Mouse (Mus musculus): ENCODE data around the gene Gan. TPM values are rescaled to one million over a fixed set of nuclear protein-coding genes. Genes with fewer than 3 reads are reported as not detected.

Gan gene
- polyA plus RNA-seq, 1 experiment from 2014 or later, result 1.2 TPM

GRCm38 (mm10) chr8:117156149-117156548 lies 1.8 kb upstream of the Gan start:
- no peaks in the 10 kb centered on the region for H3K9me3 ChIP-seq (replicated peaks; ENCODE audit: low read length)
- DNase-seq (ENCODE audit: low spot score), result no peak
- H3K4me2 ChIP-seq (ENCODE audit: low read length), result no peak overlapping the region
- 88% methylated on average over 4 of the region's 4 CpGs for whole genome bisulfite sequencing
- peaks cover 4% of the 10 kb centered on the region; the same call in 1 of the 2 replicates for H3K4me1 ChIP-seq (replicated peaks; ENCODE audit: insufficient read depth, low read length)
- H3K27ac ChIP-seq, result no peak overlapping the region
- H3K36me3 ChIP-seq (ENCODE audit: insufficient read depth, low read length), result no peaks in the 10 kb centered on the region
- no peak overlapping the region for H3K4me3 ChIP-seq (replicated peaks; ENCODE audit: low read depth, low read length)
- H3K27me3 ChIP-seq (ENCODE audit: insufficient read depth, low read length), result no peaks in the 10 kb centered on the region
- ATAC-seq (replicated peaks; ENCODE audit: low FRiP score, low read depth), result no peak
- no peak overlapping the region for H3K9ac ChIP-seq (ENCODE audit: low read depth, low read length)
- TF ChIP-seq CTCF (IDR thresholded peaks at IDR 0.05; ENCODE audit: low read depth), result no peak

- peaks cover 4% of the 10 kb centered on the region; the same call in 1 of the 2 replicates for H3K4me1 ChIP-seq (replicated peaks; ENCODE audit: insufficient read depth, low read length)
These were observed 818 bp upstream of the Gan start for GRCm38 (mm10) chr8:117156866-117157768.

GRCm38 (mm10) chr8:117157769-117158091 lies 205 bp upstream of the Gan start:
- H3K36me3 ChIP-seq (ENCODE audit: insufficient read depth, low read length), result no peaks in the 10 kb centered on the region
- H3K4me2 ChIP-seq (ENCODE audit: low read length), result peak overlapping the region; percentile 94
- H3K9ac ChIP-seq (ENCODE audit: low read depth, low read length), result peak overlapping the region; percentile 90
- no peak for TF ChIP-seq CTCF (IDR thresholded peaks at IDR 0.05; ENCODE audit: low read depth)
- peak overlapping the region; percentile 77 for H3K27ac ChIP-seq
- H3K4me1 ChIP-seq (replicated peaks; ENCODE audit: insufficient read depth, low read length), result peaks cover 4% of the 10 kb centered on the region; the same call in 1 of the 2 replicates
- WGBS, result under 1% methylated on average over 44 of the region's 45 CpGs
- DNase-seq (ENCODE audit: low spot score) (peak; percentile 96), ATAC-seq (replicated peaks; ENCODE audit: low FRiP score, low read depth) (peak; percentile 97)
- no peaks in the 10 kb centered on the region for H3K9me3 ChIP-seq (replicated peaks; ENCODE audit: low read length)
- H3K27me3 ChIP-seq (ENCODE audit: insufficient read depth, low read length), result no peaks in the 10 kb centered on the region
- peak overlapping the region; percentile 90 for H3K4me3 ChIP-seq (replicated peaks; ENCODE audit: low read depth, low read length)

More at GRCm38 (mm10) chr8:117156866-117157768, 818 bp upstream of the Gan start:
- peak overlapping the region; percentile 77 for H3K27ac ChIP-seq
- H3K4me2 ChIP-seq (ENCODE audit: low read length), result peak overlapping the region; percentile 94
- ATAC-seq (replicated peaks; ENCODE audit: low FRiP score, low read depth) (peak; percentile 18; the same call in 1 of the 2 replicates), DNase-seq (ENCODE audit: low spot score) (no peak)
- H3K9ac ChIP-seq (ENCODE audit: low read depth, low read length), result peak overlapping the region; percentile 90
- H3K9me3 ChIP-seq (replicated peaks; ENCODE audit: low read length), result no peaks in the 10 kb centered on the region
- TF ChIP-seq CTCF (IDR thresholded peaks at IDR 0.05; ENCODE audit: low read depth), result no peak
- H3K27me3 ChIP-seq (ENCODE audit: insufficient read depth, low read length), result no peaks in the 10 kb centered on the region
- H3K4me3 ChIP-seq (replicated peaks; ENCODE audit: low read depth, low read length), result peak overlapping the region; percentile 90
- WGBS, result 9% methylated on average over 33 of the region's 33 CpGs
- no peaks in the 10 kb centered on the region for H3K36me3 ChIP-seq (ENCODE audit: insufficient read depth, low read length)

DNA sequence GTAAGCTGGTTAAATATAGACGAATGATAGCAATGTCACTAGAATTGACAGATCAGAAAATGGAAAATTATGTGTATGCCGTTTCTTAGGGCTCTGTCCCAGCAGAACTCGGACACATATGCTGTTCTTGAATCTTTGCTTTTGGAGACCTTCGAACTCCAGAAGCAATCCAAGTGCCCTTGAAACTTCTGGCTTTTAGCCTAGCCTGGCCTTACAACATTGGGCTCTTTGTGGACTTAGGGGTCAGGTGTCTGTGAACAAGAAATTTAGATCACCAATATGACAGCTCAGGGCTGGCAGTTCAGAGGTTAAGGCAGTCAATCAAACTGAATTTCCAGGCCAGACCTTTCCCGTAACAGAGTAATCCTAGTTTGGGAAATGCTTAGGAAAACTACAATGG lies 1.1 kb downstream of the Gan start:
- no peak overlapping the region for H3K9ac ChIP-seq (ENCODE audit: low read depth, low read length)
- TF ChIP-seq CTCF (IDR thresholded peaks at IDR 0.05; ENCODE audit: low read depth), result no peak
- no peak for DNase-seq (ENCODE audit: low spot score)
- H3K36me3 ChIP-seq (ENCODE audit: insufficient read depth, low read length), result no peaks in the 10 kb centered on the region
- H3K9me3 ChIP-seq (replicated peaks; ENCODE audit: low read length), result no peaks in the 10 kb centered on the region
- peak overlapping the region; percentile 94 for H3K4me2 ChIP-seq (ENCODE audit: low read length)
- peak overlapping the region; percentile 90; the same call in 1 of the 2 replicates for H3K4me3 ChIP-seq (replicated peaks; ENCODE audit: low read depth, low read length)
- WGBS, result 42% methylated on average over 5 of the region's 5 CpGs
- H3K4me1 ChIP-seq (replicated peaks; ENCODE audit: insufficient read depth, low read length), result peaks cover 4% of the 10 kb centered on the region; the same call in 1 of the 2 replicates
- H3K27me3 ChIP-seq (ENCODE audit: insufficient read depth, low read length), result no peaks in the 10 kb centered on the region
- no peak overlapping the region for H3K27ac ChIP-seq
- ATAC-seq (replicated peaks; ENCODE audit: low FRiP score, low read depth), result no peak

- Histone ChIP-seq H3K4me2 (ENCODE audit: low read length) (no peak overlapping the region), H3K27me3 (ENCODE audit: insufficient read depth, low read length) (no peaks in the 10 kb centered on the region), H3K27ac (no peak overlapping the region), H3K4me1 (replicated peaks; ENCODE audit: insufficient read depth, low read length) (no peaks in the 10 kb centered on the region), H3K9ac (ENCODE audit: low read depth, low read length) (no peak overlapping the region), H3K4me3 (replicated peaks; ENCODE audit: low read depth, low read length) (no peak overlapping the region), H3K36me3 (ENCODE audit: insufficient read depth, low read length) (no peaks in the 10 kb centered on the region), H3K9me3 (replicated peaks; ENCODE audit: low read length) (no peaks in the 10 kb centered on the region)
- DNase-seq (ENCODE audit: low spot score) (no peak), ATAC-seq (replicated peaks; ENCODE audit: low FRiP score, low read depth) (no peak)
- no peak for TF ChIP-seq CTCF (IDR thresholded peaks at IDR 0.05; ENCODE audit: low read depth)
- WGBS, result 80% methylated on average over 4 of the region's 4 CpGs
These were observed 7.0 kb downstream of the Gan start for GRCm38 (mm10) chr8:117164912-117165311.

- 95% methylated on average over 4 of the region's 4 CpGs for WGBS
- DNase-seq (ENCODE audit: low spot score), result no peak
- Histone ChIP-seq H3K36me3 (ENCODE audit: insufficient read depth, low read length) (no peaks in the 10 kb centered on the region), H3K27me3 (ENCODE audit: insufficient read depth, low read length) (no peaks in the 10 kb centered on the region), H3K4me3 (replicated peaks; ENCODE audit: low read depth, low read length) (no peak overlapping the region), H3K4me2 (ENCODE audit: low read length) (no peak overlapping the region), H3K4me1 (replicated peaks; ENCODE audit: insufficient read depth, low read length) (no peaks in the 10 kb centered on the region), H3K27ac (no peak overlapping the region), H3K9me3 (replicated peaks; ENCODE audit: low read length) (no peaks in the 10 kb centered on the region), H3K9ac (ENCODE audit: low read depth, low read length) (no peak overlapping the region)
- ATAC-seq (replicated peaks; ENCODE audit: low FRiP score, low read depth), result no peak
- TF ChIP-seq CTCF (IDR thresholded peaks at IDR 0.05; ENCODE audit: low read depth), result no peak
These were observed 7.6 kb downstream of the Gan start for GRCm38 (mm10) chr8:117165542-117165941.

Measured in kidney, postnatal 0 days (tissue).